Mouse (Mus musculus) adrenal gland, postnatal 36 days (tissue): ENCODE measurements around the gene Rsrc1. TPM values are rescaled to one million over a fixed set of nuclear protein-coding genes. Genes with fewer than 3 reads are reported as not detected.
A peak's percentile ranks its signal among the peaks of the same experiment; 100 is the strongest.

Source experiments
- DNase-seq, 2 experiments: peaks; one replicate each; pipeline ENCODE4 v3.0.0; 2021; ENCODE audit warnings: mixed read lengths in 1 of 2
- total RNA-seq, 2 experiments: library from RNA; stranded (reverse); gene quantifications; 2 replicates each; pipeline ENCODE4 v1.2.3; 2021

The Rsrc1 gene
- total RNA-seq, 2 experiments from 2014 or later: 29.2 to 29.7 TPM

- no peak for DNase-seq
These were observed 298.6 kb downstream of the Rsrc1 start for GRCm38 (mm10) chr3:67279781-67280180.

DNA sequence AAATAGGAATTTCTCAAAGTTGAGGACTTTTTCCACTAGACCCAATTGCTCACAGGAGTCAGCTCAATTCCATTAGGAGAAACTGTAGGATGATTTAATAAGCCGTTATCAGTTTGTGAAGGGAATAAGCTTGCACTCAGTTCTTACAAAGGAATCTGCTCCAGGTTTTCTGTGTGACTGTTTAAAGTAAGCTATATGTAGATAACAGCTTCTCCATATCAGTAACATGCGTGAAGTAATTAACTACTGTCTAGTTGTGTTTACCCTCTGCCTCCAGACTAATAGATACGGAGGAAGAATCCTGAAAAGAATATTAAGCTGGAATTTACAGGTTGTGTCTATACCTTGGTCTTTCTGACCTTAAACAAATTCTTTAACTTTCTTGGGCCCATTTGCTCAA, 299.1 kb downstream of the Rsrc1 start:
- no peak for DNase-seq

DNA sequence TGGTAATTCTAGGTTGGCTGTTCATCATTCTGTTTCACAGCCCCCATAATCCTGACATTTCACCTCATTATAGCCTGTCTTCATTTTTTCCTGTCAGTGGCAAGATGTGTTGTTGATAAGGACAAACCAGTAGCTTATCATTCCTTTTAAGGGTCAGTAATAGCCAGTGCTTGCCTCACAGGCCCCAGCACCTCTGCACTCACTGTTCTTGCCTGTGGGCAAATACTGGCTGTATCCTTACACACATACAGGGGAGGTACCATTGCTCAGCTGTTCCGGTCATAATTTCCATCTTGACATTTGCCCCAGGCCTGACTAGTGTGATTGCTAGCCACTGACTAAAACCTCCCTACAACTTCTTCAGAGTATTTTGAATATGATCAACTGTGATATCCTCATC, 302.8 kb downstream of the Rsrc1 start:
- peak; percentile 2 to 6 for DNase-seq

GRCm38 (mm10) chr3:67284848-67285247, 303.7 kb downstream of the Rsrc1 start:
- DNase-seq: peak in 1 of 2 experiments; percentile 3

DNA sequence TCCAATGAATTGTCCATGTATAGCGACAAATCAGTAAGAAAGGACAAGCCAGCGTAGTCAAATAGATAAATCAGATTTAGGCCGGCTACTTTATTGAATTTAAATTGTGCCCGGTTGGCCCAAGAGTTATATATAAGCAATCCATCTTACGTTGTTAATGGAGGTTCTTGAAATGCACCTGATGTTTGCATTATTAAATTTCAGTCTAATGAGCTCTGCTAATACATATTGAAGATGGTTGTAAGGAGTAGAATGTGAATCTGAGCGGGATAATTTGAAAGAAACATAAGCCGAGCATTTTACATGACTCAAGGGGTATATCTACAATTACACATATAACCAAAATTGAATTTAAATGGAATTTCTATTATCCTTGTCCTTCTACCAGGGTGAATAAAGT, 307.5 kb downstream of the Rsrc1 start:
- no peak for DNase-seq

GRCm38 (mm10) chr3:67289482-67289881, 308.3 kb downstream of the Rsrc1 start:
- no peak for DNase-seq

DNA sequence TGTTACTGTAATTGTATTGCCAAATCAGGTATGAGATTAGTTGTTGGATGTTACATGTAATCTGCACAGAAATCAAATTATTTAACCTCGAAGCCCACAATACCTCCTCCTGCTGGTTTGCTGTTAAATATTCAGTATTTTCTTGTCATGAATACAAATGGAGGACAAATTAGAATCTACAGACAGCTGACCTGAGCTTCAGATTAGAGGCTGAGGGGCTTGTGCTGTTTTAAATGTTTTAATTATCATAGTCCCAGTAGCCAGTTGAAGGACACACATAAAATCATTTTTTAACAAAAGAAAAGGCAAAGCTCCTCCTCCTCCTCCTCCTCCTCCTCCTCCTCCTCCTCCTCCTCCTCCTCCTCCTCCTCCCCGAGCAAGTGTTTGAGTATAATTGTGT, 327.5 kb downstream of the Rsrc1 start:
- no peak for DNase-seq

DNA sequence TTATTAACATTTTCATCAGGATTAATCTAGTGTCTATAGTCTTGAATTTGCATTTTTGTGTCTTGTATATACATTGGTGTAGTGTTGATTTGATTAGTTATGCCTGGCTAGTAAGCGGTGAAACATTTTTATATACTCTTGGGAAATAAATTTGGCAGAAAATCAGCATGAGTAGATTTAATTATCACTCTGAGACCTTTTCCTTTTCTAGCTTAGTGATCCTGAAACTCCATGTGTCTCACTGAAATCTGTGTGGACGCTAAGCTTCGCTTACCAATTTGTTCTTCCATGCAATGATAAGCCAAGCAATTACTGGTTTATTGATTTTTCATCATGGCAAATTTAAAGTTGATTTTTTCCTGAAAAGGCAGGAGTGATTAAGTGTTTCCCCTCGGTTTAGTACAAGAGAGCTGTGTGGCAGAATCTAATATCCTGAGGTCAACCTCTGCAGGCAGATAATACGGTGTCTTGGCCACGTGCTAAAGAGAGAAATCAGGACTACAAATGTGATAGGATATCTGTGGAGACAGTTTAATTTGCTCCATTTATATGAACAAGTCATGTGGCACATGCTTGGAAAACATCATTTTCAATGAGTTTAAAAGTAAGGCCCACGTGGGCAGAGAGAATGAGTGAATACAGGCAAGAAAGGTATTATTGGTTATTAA, 328.6 kb downstream of the Rsrc1 start:
- DNase-seq: no peak

DNA sequence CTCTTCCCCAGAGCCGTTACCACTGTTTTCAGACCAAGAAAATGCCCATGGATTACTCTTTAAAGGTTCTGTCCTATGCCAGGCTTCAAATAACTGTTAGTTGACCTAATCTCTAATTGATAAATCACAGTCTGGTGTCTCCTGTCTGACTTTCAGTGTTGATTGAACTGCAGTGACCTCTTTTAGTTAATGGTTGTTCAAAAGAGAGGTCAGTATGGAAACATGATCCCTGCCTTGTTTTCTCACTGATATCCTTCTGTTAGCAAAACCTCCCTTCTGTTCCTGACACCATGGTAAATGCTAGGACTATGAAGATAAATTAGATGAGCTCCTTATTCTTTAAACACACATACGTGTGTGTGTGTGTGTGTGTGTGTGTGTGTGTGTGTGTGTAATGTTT, 330.2 kb downstream of the Rsrc1 start:
- no peak for DNase-seq

DNA sequence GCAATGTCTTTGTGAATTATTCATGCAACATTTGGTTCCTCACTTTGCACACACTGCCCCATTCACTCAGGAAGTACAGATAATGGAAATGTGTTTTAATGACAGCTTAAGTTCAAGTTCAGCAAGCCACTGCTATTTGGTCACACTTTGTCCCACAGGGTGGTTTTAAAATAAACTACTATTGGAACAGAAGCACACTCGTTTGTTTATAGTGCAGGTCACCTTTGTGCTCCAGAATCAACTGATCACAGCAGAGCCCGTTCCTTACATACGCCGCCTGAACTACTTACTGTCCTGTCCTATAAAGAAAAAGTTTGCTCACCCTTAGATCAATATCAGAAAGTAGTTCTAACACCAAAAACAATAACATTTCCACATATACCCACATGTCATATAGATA, 341.2 kb downstream of the Rsrc1 start:
- DNase-seq: no peak

GRCm38 (mm10) chr3:67339558-67339957, 358.4 kb downstream of the Rsrc1 start:
- no peak for DNase-seq

GRCm38 (mm10) chr3:67340921-67341320, 359.7 kb downstream of the Rsrc1 start:
- DNase-seq: no peak

GRCm38 (mm10) chr3:67343004-67343662, 361.9 kb downstream of the Rsrc1 start:
- DNase-seq: peak in 1 of 2 experiments; percentile 13

GRCm38 (mm10) chr3:67344599-67344998, 363.4 kb downstream of the Rsrc1 start:
- peak; percentile 48 to 49 for DNase-seq

- DNase-seq: no peak
These were observed 365.5 kb downstream of the Rsrc1 start for GRCm38 (mm10) chr3:67346674-67347073.

DNA sequence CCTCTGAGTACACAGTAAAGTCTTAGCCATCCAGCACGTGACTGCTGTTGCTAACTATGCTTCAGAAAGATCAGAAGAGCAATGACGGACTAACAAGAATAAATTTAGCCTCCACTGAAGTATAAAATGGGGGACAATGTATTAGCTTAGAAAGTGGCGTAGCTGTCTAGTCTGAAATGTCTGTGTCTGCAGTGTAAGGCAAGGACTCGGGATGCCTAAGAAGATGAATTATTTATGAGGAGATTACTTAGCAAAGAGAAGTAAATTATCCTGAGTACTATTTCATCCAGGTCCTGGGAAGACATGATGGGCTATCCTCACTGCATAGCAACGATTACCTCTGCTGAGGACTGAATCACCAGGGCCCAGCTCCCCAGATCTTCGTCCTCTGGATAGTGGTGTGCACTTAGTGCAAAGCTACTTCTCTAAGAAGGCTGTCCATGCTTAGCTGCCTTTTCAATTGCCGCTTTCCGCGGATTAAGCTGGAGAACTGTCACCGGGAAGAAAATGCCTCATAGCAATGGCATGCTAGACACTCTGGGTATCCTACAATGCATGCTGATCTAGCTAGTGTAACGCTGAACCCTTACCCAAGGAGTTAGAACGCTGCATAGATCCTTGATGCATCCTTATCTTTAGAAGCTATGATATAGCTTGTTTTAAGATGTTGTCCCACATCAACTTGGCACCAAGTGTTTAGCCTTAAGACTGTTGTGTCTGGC, 370.4 kb downstream of the Rsrc1 start:
- no peak for DNase-seq

- peak; percentile 46 to 57 for DNase-seq
These were observed 371.1 kb downstream of the Rsrc1 start for GRCm38 (mm10) chr3:67352128-67352762.

- DNase-seq: no peak
These were observed 371.6 kb downstream of the Rsrc1 start for GRCm38 (mm10) chr3:67352763-67353149.

GRCm38 (mm10) chr3:67358376-67358775, 377.2 kb downstream of the Rsrc1 start:
- DNase-seq: no peak

GRCm38 (mm10) chr3:67366087-67366892, 385.1 kb downstream of the Rsrc1 start:
- DNase-seq: no peak

DNA sequence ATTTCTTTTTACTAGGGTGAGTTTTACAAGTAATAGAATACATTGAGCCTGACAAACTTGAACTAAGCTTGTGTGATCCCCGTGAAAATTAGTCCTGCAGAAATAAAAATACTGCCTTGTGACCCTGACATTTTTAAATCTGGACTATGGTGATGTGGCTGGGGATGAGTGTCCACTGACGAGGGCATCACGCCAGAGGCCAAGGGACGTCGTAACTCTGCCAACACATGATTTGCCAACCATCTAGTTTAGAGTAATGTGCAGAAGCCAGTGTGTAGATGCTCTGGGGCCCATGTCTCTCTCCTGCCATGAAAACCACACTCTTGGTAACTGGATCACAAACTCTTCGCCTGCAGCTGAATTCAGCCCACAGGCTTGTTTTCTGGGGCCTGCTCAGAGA, 386.3 kb downstream of the Rsrc1 start:
- peak; percentile 86 to 88 for DNase-seq
